Mouse (Mus musculus) B cell, adult 62 days (primary cell): ENCODE data around the gene Dhx40. TPM values are rescaled to one million over a fixed set of nuclear protein-coding genes. Genes with fewer than 3 reads are reported as not detected.

Source experiments
- total RNA-seq: library from RNA; stranded (reverse); gene quantifications from 4 replicates; pipeline ENCODE4 v1.2.4, GENCODE M21; 2023

Dhx40 gene
- total RNA-seq, result 65.4 to 76.6 TPM (median 74.5 TPM) in 4 replicates

DNA sequence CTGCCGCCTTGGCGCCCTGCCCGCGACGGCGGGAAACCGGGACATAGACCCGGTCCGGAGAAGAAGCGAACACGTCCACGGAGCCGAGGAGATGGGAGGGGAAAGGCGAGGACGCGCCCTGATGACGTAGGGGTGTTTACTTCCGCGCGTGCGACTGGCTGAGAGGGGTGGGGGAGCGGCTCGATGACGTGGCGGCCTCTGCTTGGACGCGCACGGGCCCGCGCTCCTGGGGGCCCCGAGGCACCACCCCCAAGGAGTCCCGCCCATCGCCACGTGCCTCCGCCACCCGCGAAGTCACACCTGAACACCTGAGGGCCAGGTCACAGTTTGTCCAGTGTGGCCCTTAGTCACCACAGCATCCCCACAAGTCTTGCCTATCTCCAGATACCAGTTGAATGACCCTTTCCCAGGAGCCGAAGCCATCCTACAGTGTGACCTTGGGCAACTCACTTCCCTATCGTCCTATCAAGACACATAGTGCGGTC, at the start of gene Dhx40:
Dhx40 (minus strand) TSS at position 242 of the 485 bp plus-strand sequence.

DNA sequence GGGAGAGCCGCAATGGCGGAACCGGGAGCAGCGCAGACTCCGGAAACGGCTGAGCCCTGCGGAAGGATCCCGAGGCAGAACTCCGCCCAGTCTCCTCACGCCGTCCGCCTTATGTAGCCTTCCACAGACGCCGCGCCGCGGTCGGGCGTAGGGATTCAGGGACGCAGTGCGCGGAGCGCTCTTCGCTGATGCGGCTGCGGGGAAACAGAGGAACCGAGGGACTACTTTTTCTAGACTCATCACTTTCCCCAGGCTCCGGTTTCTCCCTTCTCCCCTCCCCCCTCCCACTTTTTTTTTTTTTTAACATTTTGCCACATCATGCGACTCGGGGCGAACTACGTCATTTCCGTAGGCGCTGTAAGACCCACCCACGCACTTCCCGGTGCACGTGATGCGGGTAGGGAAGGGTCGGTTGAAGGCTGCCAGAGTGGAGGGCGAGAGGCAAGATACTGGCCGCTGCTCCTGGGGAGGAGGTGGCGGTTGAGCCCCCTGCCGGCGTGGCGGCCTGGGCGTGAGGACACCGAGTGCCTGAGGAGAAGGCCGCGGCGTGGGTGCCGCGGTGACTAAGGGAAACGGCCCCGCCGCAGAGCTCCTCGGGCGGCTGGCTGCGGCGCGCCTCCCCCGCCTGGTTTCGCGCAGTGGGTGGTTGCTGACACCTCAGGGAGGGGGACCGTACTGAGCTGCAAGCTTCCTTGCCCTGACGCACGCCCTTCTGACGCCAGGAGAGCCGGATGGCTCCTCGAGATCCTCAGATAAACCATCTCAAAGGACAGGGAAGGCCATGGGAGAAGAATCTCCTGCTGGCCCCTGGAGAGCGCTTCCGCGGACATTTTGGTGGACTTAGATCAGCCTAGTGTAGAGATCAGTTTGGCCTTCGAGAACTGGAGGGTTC, 49.8 kb downstream of the Dhx40 start, which contains the start of gene Cltc:
Cltc (minus strand) TSS at position 86 of the 892 bp plus-strand sequence.

Other genes with a start within 250 kb of the Dhx40 start
- gene Vmp1, start 123.9 kb downstream of the Dhx40 start, total RNA-seq, result 62.1 to 69.2 TPM (median 67.5 TPM) in 4 replicates
- 3.7 to 4.9 TPM (median 4.5 TPM) in 4 replicates for gene Ptrh2, start 123.8 kb downstream of the Dhx40 start, total RNA-seq
- gene Cltc, start 50.2 kb downstream of the Dhx40 start, total RNA-seq, result 253 to 318 TPM (median 282 TPM) in 4 replicates
- gene Ypel2, start 186.0 kb upstream of the Dhx40 start, total RNA-seq, result 4.1 to 4.9 TPM (median 4.6 TPM) in 4 replicates